Mouse (Mus musculus): Measurements from ENCODE around the gene Cetn3. TPM values are rescaled to one million over a fixed set of nuclear protein-coding genes. Genes with fewer than 3 reads are reported as not detected.

The Cetn3 gene
- polyA plus RNA-seq, 1 experiment from 2014 or later = 156 TPM

GRCm38 (mm10) chr13:81828486-81828885 lies 45.6 kb downstream of the Cetn3 start:
- Histone ChIP-seq H3K9me3 (replicated peaks) (no peaks in the 10 kb centered on the region), H3K36me3 (no peaks in the 10 kb centered on the region), H3K4me2 (no peak overlapping the region), H3K27me3 (replicated peaks) (no peaks in the 10 kb centered on the region), H3K9ac (no peak overlapping the region), H3K27ac (no peak overlapping the region), H3K4me3 (no peak overlapping the region), H3K4me1 (no peaks in the 10 kb centered on the region)
- ATAC-seq = no peak
- WGBS (ENCODE audit: insufficient replicate concordance) = 67% methylated on average over 6 of the region's 6 CpGs

GRCm38 (mm10) chr13:81831838-81832237 lies 49.0 kb downstream of the Cetn3 start:
- no peak overlapping the region for H3K9ac ChIP-seq
- no peak overlapping the region for H3K4me2 ChIP-seq
- H3K27ac ChIP-seq = no peak overlapping the region
- no peaks in the 10 kb centered on the region for H3K27me3 ChIP-seq (replicated peaks)
- no peak for ATAC-seq
- H3K9me3 ChIP-seq (replicated peaks) = no peaks in the 10 kb centered on the region
- WGBS (ENCODE audit: insufficient replicate concordance) = 70% methylated on average over 7 of the region's 7 CpGs
- H3K4me3 ChIP-seq = no peak overlapping the region
- H3K4me1 ChIP-seq = no peaks in the 10 kb centered on the region
- H3K36me3 ChIP-seq = no peaks in the 10 kb centered on the region

- Histone ChIP-seq H3K27ac (no peak overlapping the region), H3K27me3 (replicated peaks) (no peaks in the 10 kb centered on the region), H3K9me3 (replicated peaks) (no peaks in the 10 kb centered on the region), H3K4me1 (no peaks in the 10 kb centered on the region), H3K4me2 (no peak overlapping the region), H3K4me3 (no peak overlapping the region), H3K36me3 (no peaks in the 10 kb centered on the region), H3K9ac (no peak overlapping the region)
- no peak for ATAC-seq
- whole genome bisulfite sequencing (ENCODE audit: insufficient replicate concordance) = 56% methylated on average over 9 of the region's 9 CpGs
Observed at GRCm38 (mm10) chr13:81836386-81837177, 53.7 kb downstream of the Cetn3 start.

GRCm38 (mm10) chr13:81838016-81838415 lies 55.1 kb downstream of the Cetn3 start:
- Histone ChIP-seq H3K4me3 (no peak overlapping the region), H3K27ac (no peak overlapping the region), H3K4me2 (no peak overlapping the region), H3K27me3 (replicated peaks) (no peaks in the 10 kb centered on the region), H3K9ac (no peak overlapping the region), H3K36me3 (no peaks in the 10 kb centered on the region), H3K9me3 (replicated peaks) (no peaks in the 10 kb centered on the region), H3K4me1 (no peaks in the 10 kb centered on the region)
- no peak for ATAC-seq
- 71% methylated on average over 5 of the region's 5 CpGs for WGBS (ENCODE audit: insufficient replicate concordance)

- Histone ChIP-seq H3K4me2 (no peak overlapping the region), H3K4me1 (no peaks in the 10 kb centered on the region), H3K36me3 (no peaks in the 10 kb centered on the region), H3K9ac (no peak overlapping the region), H3K9me3 (replicated peaks) (no peaks in the 10 kb centered on the region), H3K4me3 (no peak overlapping the region), H3K27me3 (replicated peaks) (no peaks in the 10 kb centered on the region), H3K27ac (no peak overlapping the region)
- ATAC-seq = no peak
Observed at GRCm38 (mm10) chr13:81838948-81839347, 56.1 kb downstream of the Cetn3 start.

GRCm38 (mm10) chr13:81840246-81840645 lies 57.4 kb downstream of the Cetn3 start:
- no peak for ATAC-seq
- no peaks in the 10 kb centered on the region for H3K36me3 ChIP-seq
- no peak overlapping the region for H3K9ac ChIP-seq
- no peaks in the 10 kb centered on the region for H3K4me1 ChIP-seq
- H3K27me3 ChIP-seq (replicated peaks) = no peaks in the 10 kb centered on the region
- H3K4me3 ChIP-seq = no peak overlapping the region
- H3K27ac ChIP-seq = no peak overlapping the region
- no peaks in the 10 kb centered on the region for H3K9me3 ChIP-seq (replicated peaks)
- WGBS (ENCODE audit: insufficient replicate concordance) = 72% methylated on average over 5 of the region's 5 CpGs
- H3K4me2 ChIP-seq = no peak overlapping the region

- Histone ChIP-seq H3K4me2 (no peak overlapping the region), H3K4me3 (no peak overlapping the region), H3K27me3 (replicated peaks) (no peaks in the 10 kb centered on the region), H3K4me1 (no peaks in the 10 kb centered on the region), H3K36me3 (no peaks in the 10 kb centered on the region), H3K9ac (no peak overlapping the region), H3K27ac (no peak overlapping the region), H3K9me3 (replicated peaks) (no peaks in the 10 kb centered on the region)
- 77% methylated on average over 5 of the region's 5 CpGs for WGBS (ENCODE audit: insufficient replicate concordance)
- ATAC-seq = no peak
Observed at GRCm38 (mm10) chr13:81840646-81841045, 57.8 kb downstream of the Cetn3 start.

- no peak for ATAC-seq
- Histone ChIP-seq H3K36me3 (no peaks in the 10 kb centered on the region), H3K4me2 (no peak overlapping the region), H3K27ac (no peak overlapping the region), H3K9ac (no peak overlapping the region), H3K4me3 (no peak overlapping the region), H3K4me1 (no peaks in the 10 kb centered on the region), H3K9me3 (replicated peaks) (no peaks in the 10 kb centered on the region), H3K27me3 (replicated peaks) (no peaks in the 10 kb centered on the region)
- WGBS (ENCODE audit: insufficient replicate concordance) = 56% methylated on average over 6 of the region's 6 CpGs
Observed at GRCm38 (mm10) chr13:81842278-81842677, 59.4 kb downstream of the Cetn3 start.

Other genes starting within 250 kb of the Cetn3 start
- 0.30 and 0.31 TPM in 2 replicates for gene Adgrv1, start 149.9 kb upstream of the Cetn3 start, polyA plus RNA-seq (2016; fragmentation: Nextera tagmentation; extraction: Ambion mirVana)
- gene Lysmd3, start 125.4 kb upstream of the Cetn3 start, polyA plus RNA-seq (2016; fragmentation: Nextera tagmentation; extraction: Ambion mirVana) = 17.7 and 19.5 TPM in 2 replicates
- 16.9 and 19.1 TPM in 2 replicates for gene Polr3g, start 72.1 kb upstream of the Cetn3 start, polyA plus RNA-seq (2016; fragmentation: Nextera tagmentation; extraction: Ambion mirVana)
- gene Mblac2, start 71.7 kb upstream of the Cetn3 start, polyA plus RNA-seq (2016; fragmentation: Nextera tagmentation; extraction: Ambion mirVana) = 2.8 and 3.0 TPM in 2 replicates

Measured in liver, embryonic 12.5 days (tissue).